Mouse (Mus musculus): ENCODE measurements around the gene Tlx2.

- TF ChIP-seq CTCF (IDR thresholded peaks at IDR 0.05; ENCODE audit: low read depth, low read length) (no peak), GATA1 (IDR thresholded peaks at IDR 0.05; ENCODE audit: borderline replicate concordance, low read length) (no peak), GATA2 (IDR thresholded peaks at IDR 0.05; ENCODE audit: borderline replicate concordance, low read depth, low read length) (no peak), POLR2AphosphoS5 (IDR thresholded peaks at IDR 0.05; ENCODE audit: insufficient replicate concordance, low read depth, low read length) (no peak)
These were observed 32.9 kb downstream of the Tlx2 start for GRCm38 (mm10) chr6:83037188-83037587.
